Mouse (Mus musculus) thymus, postnatal 36 days (tissue): Measurements from ENCODE around the gene Polr2a.
"Not testable (repeated sequence)": the region's sequence is repeated elsewhere in the genome, so short reads cannot be mapped to it uniquely, and the experiment has no call there.

ENCODE experiments used
- DNase-seq, 2 experiments: peaks; one replicate each; pipeline ENCODE4 v3.0.0; 2022; ENCODE audit warnings: mixed read lengths in 2 of 2

The Polr2a gene

DNA sequence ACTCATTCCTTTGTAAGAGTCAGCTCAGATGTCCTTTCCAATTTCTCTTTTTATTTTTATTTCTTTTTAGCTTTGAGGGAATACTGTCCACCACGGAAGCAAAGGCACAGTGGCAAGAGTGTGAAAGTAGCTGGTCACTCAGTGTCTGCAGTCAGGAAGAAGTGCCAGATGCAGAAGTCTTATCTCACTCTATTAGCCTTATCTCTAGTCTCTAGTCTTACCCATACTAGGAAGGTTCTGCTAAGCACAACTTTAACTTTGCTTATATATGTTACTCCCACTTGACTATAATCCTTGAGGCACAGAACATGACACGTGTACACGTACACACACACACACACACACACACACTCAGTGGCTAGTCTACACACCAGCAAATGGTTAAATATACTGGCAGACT lies 6.8 kb downstream of the Polr2a start:
- DNase-seq, result no peak

DNA sequence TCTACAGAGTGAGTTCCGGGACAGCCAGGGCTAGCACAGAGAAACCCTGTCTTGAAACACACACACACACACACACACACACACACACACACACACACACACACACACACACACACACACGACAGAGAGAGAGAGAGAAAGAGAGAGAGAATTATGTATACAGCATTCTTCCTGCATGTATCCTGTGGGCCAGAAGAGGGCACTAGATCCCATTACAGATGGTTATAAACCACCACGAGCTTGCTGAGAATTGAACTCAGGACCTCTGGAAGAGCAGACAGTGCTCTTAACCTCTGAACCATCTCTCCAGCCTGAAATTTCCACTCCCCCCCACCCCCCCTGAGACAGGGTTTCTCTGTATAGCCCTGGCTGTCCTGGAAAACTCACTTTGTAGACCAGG lies 27.0 kb downstream of the Polr2a start:
- DNase-seq, result not testable (repeated sequence)

- DNase-seq, result peak; percentile 63 to 69
These were observed 29.4 kb downstream of the Polr2a start for GRCm38 (mm10) chr11:69729063-69729462.

DNA sequence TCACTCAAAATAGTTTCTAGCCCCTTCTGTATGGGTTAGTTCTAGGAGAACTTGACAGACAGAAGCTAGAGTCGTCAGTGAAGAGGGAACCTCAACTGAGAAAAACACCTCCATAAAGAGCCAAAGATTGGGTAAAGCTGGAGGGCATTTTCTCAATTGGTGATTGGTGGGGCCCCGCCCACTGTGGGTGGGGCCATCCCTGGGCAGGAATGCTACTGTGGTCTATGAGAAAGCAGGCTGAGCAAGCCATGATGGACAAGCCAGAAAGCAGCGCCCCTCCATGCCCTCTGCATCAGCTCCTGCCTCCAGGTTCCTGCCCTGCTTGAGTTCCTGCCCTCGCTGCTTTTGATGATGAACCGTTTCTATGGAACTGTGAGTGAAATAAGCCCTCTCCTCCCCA lies 32.5 kb downstream of the Polr2a start:
- no peak for DNase-seq

GRCm38 (mm10) chr11:69723074-69723473 lies 35.4 kb downstream of the Polr2a start:
- no peak for DNase-seq

DNA sequence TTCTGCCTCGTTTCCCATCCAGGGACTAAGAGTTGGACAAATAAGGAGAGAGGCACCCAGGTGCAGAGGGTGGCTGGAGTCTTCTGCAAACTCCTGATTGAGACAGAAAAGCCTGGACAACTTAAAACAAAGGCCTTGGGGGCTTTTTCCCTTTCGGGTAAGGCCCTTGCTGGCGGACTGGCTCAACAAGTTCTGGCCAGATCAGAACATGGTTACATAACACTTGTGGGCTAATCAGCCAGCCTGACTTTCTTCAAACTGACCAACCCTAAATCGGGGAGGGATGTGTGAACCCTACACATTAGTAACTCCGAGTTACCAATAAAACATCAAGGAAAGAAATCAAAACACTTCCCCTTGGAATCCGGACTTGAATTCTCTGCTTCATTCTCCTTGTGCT lies 37.6 kb downstream of the Polr2a start:
- no peak for DNase-seq

DNA sequence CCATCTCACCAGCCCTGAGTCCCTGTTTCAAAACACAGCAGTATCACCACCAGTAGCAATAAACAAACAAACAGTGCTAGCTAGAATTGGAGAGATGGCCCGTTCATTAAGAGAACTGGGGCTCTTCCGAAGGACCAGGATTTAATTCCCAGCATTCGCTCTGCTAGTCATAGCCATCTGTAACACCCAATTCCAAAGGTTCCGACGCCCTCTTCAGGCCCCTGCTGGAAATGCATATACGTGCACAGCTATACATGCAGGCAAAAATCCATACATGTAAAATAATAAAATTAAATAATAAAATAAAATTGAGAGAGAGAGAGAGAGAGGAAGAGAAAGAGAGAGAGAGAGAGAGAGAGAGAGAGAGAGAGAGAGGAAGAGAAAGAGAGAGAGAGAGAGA lies 39.0 kb downstream of the Polr2a start:
- DNase-seq, result no peak

DNA sequence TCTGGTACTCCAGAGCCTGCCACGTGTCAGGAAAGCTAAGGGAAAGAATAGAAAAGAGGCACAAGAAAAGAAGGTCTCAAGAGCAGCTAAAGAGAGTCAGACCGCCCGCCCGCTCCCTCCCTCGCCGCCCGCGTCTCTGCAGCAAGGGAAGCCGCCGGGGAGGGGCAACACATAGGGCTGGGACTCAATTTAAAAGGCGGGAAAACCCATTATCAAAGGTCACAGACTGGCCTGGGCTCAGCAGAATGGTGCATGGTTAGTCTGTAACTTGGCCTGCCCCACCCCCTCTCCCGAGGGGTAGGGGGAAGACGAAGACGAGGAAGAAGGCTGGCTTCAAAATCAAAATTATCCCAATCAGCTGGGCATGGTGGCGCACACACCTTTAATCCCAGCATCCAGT lies 39.8 kb downstream of the Polr2a start:
- DNase-seq, result no peak

GRCm38 (mm10) chr11:69716953-69717352 lies 41.5 kb downstream of the Polr2a start:
- DNase-seq, result no peak

GRCm38 (mm10) chr11:69715929-69716328 lies 42.5 kb downstream of the Polr2a start:
- DNase-seq, result no peak

DNA sequence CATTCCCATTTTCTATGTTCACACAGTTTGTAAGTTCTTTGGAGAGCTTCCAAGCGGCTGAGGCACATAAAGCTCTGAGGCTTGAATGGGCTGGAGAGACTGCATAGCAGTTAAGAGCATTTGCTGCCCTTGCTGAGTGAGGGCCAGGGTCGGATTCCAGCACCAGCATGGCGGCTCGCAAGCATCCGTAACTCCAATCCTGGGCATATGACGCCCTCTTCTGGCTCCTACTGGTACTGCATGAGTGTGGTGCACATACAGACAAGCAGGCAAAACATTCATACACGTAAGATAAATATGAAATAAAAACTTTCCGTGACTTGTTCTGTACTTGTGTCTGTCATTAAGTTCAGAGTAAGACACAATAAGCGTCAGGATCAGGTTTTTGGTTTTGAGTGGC lies 43.0 kb downstream of the Polr2a start:
- DNase-seq, result no peak

GRCm38 (mm10) chr11:69714636-69715329 lies 43.7 kb downstream of the Polr2a start:
- DNase-seq, result no peak

DNA sequence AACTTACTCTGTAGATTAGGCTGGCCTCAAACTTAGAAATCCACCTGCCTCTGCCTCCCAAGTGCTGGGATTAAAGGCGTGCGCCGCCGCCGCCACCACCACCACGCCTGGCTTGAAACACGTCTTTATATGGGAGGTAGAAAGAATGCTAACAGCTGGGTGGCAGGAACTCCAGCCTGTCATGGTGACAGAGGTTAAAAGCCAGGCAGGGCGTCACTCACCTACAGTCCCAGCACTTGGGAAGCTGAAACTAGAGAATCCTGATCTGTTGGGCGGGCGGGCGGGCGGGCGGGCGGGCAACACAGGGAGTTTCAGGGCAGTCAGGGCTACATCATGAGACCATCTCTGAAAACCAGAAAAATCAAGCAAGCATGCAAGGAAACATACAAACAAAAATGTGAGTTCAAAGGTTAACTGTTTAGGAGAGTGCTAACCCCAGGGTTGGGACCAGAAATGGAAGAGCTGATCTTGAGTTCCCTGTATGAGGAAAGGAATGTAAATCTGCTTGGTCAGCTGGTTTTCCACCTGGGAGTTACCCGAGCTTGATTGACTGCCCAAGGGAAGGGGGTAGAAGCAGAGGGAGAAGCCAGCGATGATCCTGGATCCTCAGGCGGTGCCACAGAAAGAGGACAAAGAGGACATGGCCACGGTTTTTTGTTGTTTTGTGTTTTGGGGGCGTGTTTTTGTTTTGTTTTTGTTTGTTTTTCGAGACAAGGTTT lies 45.3 kb downstream of the Polr2a start:
- DNase-seq, result no peak

- no peak for DNase-seq
These were observed 47.4 kb downstream of the Polr2a start for GRCm38 (mm10) chr11:69711082-69711481.

DNA sequence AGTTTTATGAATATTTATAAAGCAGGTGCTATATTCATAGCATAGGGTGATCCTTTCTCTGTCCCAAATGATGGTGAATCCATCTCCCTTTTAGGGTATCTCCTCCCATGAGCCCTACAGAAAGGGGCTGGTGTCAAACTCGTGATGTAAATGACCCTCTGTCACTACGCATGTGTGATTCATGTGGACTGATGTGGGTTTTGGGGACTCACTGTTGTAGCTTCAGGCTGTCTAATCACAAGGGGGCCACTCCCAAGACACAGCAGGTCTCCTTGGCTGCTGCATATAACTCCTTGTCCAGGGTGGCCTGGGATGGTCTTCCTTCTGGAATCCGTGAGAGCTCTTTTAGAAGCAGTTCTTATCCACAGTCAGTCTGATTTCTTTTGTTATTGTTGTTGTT lies 48.0 kb downstream of the Polr2a start:
- no peak for DNase-seq

DNA sequence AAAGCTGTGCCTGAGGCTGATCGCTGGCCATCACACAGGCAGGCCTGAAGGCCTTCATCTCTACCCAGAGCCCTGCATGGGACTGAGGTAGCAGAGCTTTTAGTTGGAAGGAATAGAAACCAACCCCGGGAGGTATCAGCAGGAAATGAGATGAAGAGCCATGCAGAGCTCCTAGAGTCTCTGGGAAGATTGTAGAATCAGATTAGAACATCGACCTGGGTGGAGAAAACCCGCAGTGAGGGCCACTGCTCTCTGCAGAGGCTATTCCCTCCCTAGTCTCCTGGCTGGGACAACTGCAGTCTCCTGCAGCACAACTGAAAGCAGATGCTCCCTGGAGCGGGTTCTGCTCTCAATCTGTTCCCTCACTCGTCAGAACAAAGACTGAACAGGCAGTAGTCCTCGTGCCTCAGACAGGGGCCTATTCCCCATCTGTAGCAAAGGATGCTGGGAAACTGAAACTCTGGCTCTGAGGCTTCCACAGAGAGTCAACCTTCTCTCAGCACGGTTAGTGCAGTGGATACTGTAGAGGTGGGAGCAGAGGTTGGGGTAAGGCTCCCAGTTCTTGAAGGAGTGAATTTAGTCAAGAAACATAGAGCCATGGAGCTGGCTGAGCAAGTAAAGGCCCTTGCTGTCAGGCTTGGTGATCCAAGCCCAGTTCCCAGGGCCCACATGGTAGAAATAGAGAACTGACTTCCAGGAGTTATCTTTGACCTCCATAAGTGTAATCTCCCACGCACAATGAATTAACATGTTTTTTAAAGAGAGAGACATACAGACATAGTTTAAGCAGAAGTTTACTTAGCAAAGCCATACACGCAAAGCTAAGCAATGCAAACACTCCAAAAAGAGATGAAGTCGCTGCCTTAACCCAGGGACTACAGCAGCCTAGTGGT lies 48.6 kb downstream of the Polr2a start:
- no peak for DNase-seq

DNA sequence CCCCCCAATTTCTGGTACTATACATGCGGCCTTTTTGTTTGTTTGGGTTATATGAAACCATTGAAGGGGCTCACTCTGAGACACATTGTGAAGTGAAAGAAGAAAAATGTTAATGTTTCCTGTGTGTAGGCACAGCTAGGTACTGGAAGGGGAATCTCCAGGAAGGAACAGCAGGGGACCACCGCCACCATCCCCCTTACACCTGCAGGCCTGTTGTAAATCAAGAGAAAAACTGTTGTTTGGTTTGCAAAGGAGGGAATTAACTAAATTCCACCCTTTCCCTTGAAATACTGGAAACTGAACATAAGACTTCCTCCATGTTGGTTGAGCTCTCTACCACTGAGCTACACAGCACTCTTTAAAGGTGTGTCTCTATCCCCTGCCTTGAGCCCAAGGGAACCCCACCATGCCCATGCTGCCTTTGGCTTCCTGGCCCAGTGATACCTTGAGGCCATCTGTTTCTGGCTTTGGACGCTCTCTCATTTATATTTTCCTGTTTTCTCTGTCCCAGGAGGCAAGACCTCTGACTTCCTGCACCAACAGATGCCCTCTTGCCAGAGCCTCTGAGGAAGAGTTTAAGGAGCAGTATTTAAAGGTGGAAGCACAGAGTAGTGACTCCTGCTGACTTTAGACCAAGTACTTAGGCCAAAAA lies 49.7 kb downstream of the Polr2a start:
- DNase-seq, result no peak

- DNase-seq, result no peak
These were observed 50.5 kb downstream of the Polr2a start for GRCm38 (mm10) chr11:69707873-69708381.

DNA sequence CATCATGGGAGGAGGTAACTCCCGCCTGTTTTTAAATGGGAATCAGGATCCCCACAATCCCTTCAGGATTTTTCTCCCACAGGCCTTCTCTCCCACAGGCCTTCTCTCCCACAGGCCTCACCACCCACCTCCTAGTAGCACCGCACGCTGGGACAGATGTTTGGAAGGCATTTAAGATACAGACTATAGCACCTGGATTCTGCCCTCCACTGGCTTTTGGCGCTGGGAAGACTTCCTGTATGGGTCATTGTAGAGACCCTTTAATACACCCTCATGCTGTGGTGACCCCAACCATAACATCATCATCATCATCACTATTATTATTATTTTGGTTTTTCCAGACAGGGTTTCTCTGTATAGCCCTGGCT lies 51.0 kb downstream of the Polr2a start:
- DNase-seq, result no peak

GRCm38 (mm10) chr11:69706775-69707479 lies 51.5 kb downstream of the Polr2a start:
- DNase-seq, result no peak

DNA sequence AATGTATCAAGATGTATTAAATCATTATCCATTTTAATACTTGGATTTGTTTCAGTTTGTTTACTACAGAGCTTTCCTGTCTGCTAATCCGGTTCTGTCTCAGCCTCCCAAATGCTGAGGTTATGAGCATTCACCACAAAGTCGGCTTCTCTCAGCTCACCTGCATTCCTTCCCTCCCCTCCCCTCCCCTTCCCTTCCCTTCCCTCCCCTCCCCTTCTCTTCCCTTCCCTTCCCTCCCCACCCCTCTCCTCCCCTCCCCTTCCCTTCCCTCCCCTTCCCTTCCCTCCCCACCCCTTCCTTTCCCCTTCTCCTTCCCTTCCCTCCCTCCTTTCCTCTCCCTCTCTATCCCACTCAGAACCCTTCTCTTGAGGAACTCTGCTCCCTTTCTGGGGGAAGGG lies 53.8 kb downstream of the Polr2a start:
- no peak for DNase-seq
